Mouse (Mus musculus): ENCODE data around the gene Lrrc2.

Lrrc2 gene

DNA sequence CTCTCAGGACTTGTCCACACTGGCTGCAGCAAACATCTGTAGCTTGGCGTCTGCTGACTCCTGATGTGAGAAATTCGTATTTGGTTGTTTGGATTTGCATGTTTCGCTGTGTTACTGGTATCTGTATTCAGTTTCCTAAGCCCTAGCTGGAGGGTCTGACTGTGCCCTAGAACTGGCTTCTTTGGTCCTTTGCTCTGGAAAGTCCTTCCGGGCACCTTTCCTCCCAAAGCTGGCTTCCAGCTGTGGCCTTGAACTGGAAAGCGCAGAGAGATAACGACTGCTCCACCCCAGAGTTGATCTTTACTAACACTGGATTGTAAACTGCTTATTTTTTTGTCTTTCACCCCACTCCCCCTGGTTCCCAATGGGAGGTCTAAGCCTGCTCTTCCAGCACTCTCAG, 3.4 kb upstream of the Lrrc2 start:
- no peak for DNase-seq (ENCODE audit: low spot score)

GRCm38 (mm10) chr9:110948813-110949310, 2.5 kb upstream of the Lrrc2 start:
- no peak for DNase-seq (ENCODE audit: low spot score)

GRCm38 (mm10) chr9:110950109-110950508, 1.2 kb upstream of the Lrrc2 start:
- no peak for DNase-seq (ENCODE audit: low spot score)

GRCm38 (mm10) chr9:110951866-110952265, 521 bp downstream of the Lrrc2 start:
- no peak for DNase-seq (ENCODE audit: low spot score)

DNA sequence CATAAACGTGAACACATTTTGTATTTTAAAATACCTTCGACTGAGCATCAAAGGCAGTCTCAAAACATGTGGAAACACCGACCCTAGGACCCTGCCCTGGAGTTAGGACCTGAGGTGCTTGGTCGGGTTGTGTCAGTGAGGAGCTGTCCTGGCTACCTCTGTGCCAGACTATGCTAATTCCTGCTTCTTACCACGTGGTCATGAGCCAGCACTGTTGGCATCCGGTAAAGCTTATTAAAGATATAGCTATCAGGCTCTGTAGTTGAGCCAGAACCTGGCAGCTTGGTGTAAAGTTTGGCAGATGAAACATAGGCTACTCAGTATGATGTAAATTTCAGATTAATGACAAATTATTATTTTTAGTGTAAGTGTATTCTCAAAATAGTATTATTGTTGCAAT, 1.1 kb downstream of the Lrrc2 start:
- DNase-seq (ENCODE audit: low spot score) = no peak

DNA sequence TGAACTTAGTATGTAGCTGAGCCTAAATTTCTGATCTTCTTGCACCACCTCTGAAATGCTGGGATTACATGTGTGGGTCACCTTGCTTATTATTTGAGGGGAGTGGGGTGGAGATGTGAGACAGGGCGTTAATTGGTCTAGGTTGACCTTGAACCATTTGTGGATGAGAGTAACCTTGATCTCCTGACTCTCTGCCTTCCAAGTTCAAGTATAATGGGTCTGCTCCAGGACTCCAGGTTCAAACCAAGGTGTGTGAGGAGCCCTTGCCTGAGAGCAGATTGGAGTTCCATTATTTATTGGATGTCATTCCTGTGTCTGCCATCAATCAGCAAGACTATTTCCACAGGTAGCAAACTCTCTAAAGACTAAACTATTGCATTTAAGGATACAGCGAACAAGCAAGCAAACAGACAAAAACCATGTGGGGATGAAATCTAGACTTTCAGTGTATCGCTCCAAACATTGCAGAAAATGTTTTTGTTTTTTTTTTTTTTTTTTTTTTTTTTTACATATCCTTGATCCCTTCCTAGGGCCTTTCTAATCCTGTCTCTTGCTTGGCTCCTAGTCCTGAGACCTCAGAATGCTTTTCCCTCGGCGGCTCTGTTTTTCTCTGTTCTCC, 1.7 kb downstream of the Lrrc2 start:
- DNase-seq (ENCODE audit: low spot score) = no peak

- peak; percentile 57 for DNase-seq (ENCODE audit: low spot score)
Observed at GRCm38 (mm10) chr9:110953550-110954461, 2.5 kb downstream of the Lrrc2 start.

DNA sequence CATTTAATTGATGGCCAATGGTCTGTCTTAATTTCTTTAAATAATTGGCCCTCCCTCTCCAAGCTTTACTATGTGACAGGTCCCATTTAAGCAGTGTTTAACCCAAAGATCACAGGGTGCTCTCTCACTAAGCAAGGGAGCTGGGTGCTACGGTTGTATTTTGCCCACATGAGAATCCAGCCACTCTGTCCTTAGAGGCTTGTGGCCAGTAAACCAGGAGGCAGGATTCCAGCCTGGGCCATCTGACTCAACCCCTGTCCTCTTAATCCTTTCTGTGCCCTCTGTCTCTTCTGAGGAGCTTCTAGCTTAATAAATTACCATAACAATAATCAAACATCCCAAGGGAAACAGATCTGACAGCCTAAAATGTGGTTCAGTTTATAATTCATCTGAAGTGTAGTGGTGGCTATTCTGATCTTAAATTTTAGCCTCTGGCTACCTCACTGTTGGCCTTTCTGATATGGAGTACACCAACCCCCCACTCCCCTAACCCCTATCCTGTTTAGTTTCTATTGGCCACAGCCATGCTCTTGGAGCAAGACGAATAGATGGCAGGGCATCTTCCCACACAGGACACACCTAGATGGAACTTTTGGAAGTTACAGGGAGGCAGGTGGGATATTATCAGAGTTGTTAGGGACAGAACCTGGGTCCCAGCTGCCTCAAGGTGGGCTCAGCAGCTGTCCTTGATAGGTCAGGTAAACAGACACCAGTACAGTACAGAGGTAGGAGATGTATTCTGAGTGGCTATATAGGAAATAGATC, 3.5 kb downstream of the Lrrc2 start:
- DNase-seq (ENCODE audit: low spot score) = no peak

- DNase-seq (ENCODE audit: low spot score) = no peak
Observed at GRCm38 (mm10) chr9:110955962-110956361, 4.6 kb downstream of the Lrrc2 start.

- DNase-seq (ENCODE audit: low spot score) = no peak
Observed at GRCm38 (mm10) chr9:110959669-110960068, 8.3 kb downstream of the Lrrc2 start.

DNA sequence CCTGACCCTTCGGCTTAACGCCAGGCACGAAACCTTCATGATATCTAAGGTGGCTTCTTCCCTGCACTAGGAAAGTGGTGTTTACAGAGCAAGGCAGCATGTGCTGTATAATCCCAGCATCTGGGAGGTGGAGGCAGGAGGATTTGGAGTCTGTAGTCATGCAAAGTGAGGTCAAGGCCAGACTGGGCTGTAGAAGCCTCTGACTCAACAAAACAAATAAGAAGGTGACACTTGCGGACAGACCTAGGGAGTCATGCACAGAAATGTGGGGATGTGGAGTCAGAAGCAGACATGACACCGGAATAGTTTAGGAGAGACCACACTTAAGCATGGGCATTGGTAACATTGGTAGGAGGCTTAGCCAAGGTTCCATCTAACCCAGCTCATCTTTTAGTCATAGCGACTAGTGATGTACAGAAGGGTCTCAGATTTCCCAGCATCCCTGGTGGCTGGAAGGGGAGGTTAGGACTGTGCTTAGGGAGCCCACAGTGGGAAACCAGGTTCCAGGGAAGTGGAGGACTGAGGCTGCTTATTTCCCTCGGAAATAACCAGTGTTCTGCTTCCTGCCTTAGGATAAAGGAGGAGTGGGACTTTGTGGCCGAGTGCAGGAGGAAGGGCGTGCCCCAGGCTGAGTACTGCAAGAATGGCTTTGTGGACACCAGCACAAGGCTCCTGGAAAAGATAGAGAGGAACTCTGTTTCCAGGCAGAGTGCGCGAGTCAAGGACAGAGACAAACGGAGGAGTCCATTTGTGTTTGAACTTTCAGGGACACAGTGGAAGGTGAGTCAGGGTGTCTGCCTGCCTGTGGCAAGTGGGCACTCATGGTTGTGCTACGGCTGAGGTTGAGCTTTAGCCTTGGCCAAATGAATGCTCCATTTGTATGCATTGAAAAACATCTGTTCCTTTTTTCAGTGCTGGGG, 9.1 kb downstream of the Lrrc2 start:
- DNase-seq (ENCODE audit: low spot score) = no peak

DNA sequence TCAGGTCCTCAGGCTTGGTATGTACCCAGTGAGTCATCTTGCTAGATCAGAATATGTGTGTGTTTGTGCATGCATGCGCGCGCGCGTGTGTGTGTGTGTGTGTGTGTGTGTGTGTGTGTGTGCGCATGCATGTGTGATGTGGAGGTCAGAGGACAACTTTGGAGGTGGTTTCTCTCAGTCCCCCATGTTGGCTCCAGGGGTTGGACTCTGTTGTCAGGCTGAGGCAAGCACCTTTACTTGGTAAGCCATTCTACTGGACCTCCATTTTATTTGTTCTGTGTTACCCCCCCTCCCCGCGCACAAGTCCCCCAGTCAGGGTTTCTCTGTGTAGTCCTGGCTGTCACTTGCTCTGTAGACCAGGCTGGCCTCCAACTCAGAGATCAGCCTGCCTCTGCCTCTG, 10.0 kb downstream of the Lrrc2 start:
- no peak for DNase-seq (ENCODE audit: low spot score)

DNA sequence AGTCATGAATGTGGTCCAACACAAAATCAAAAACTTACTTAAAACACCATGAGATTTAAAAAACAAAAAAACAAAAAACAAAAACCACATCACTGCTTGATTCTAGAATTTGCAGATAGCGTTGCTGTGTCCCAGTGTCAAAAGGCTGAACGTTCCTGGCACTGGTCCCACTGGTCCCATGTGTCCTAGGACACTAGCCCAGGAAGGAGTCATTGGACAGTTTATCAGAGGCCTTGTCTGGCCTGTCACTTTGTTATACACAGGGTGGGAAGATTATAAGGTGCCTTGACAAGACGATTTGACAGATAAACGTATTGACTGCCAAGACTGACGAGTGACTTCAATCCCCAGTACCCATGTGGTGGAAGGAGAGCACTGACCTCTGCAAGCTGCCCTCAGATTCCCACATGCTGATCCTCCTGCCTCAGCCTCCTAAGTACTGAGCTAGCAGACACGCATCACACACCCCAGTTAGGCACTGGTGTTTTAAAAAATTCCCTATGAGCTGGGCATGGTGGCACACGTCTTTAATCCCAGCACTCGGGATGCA, 12.3 kb downstream of the Lrrc2 start:
- DNase-seq (ENCODE audit: low spot score) = no peak

DNA sequence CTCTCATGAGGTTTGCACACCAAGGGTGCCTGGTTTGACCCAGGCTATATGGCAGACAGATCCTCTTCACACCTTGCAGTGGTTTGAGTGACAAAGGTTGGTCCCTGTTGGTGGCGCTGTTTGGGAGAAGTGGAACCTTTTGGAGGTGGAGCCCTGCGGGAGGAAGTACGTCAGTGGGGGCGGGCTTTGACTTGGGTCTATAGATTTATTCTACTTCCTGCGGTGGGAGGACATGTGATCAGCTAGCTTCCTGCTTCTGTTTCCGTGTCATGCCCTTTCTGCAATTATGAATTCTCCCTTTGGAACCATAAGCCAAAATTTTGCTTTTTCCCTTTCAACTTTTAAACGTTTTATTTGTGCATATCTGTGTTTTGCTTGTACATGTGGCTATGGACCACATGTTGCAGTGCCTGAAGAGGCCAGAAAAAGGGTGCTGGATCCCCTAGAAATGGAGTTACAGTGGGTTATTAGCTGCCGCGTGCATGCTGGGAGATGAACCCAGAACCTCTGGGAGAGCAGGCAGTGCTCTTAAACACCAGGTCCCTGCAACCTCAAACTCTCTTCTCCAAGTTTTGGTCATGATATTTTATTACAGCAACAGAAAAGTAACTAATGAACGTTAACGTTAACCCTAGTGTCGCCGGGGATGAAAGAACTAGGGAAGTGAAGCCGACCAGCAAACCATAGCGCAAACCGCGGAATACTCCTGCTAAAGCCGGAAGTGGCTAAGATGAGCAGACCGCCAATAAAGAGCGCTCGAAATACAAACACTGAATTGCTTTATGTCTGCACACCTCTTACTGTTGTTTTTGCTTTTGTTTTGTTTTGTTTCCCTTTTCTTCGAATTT, 13.9 kb downstream of the Lrrc2 start:
- DNase-seq (ENCODE audit: low spot score) = no peak

GRCm38 (mm10) chr9:110965910-110966231, 14.5 kb downstream of the Lrrc2 start:
- no peak for DNase-seq (ENCODE audit: low spot score)

GRCm38 (mm10) chr9:110979411-110979810, 28.1 kb downstream of the Lrrc2 start:
- DNase-seq (ENCODE audit: low spot score) = no peak

DNA sequence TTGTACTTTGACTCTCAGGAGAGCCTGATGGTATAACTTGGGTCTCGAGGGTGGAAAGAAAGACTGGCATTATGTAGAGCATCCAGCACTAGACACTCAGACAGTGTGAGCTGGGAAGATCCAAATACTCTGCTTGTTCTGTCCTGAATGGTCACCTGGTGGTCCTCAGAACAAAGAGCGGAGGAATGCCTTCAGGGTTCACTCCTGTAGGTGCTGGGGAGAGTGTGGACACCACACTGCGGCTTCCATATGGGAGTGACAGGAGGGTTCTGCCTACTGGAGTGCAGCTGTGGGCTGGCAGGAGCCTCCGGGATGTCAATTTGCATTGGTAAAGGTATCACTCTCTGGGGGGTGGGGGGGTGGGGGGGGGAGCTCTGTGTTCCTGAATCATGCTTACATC, 31.0 kb downstream of the Lrrc2 start:
- DNase-seq (ENCODE audit: low spot score) = no peak

- no peak for DNase-seq (ENCODE audit: low spot score)
Observed at GRCm38 (mm10) chr9:110984096-110984495, 32.8 kb downstream of the Lrrc2 start.

DNA sequence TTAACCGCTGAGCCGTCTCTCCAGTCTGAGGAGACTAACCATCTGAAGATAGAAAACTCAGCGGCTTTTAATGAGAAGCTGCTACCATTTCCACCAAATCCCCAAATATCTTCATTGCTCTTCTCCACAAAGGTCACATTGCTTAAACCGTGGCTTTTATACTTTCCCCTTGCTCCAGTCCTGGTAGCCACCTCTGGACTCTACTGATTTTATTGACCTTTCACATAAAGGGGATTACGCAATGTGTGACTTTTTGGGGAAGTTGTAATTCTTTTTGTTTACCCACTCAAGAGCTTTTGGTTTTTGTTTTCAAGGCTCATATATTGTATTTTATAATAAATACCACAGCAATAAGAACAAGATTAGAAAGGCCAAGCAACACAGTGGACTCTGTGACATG, 34.2 kb downstream of the Lrrc2 start:
- no peak for DNase-seq (ENCODE audit: low spot score)

DNA sequence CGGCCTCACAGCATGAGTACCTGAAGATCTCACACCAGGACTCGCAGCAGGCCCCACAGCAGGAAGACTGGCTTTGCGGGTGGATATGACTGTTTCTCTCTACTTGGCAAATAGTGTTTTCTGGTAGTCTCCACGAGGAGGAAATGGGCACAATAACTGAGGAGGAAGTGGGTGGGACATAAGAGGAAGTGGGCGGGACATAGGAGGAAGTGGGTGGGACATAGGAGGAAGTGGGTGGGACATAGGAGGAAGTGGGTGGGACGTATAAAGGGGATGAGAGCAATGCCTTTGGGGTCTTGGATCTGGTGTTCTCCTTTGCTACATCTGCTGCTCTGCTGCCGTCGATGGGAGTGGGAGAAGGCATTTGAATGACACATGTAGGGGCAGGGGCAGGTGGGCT, 34.6 kb downstream of the Lrrc2 start:
- no peak for DNase-seq (ENCODE audit: low spot score)
